Mouse (Mus musculus) hindbrain, postnatal 0 days (tissue): Measurements from ENCODE around the gene Man1a. TPM values are rescaled to one million over a fixed set of nuclear protein-coding genes. Genes with fewer than 3 reads are reported as not detected.

Experiments used
- ATAC-seq: fragments of 200-750 bp; cut with Nextera tagmentation; 2 replicates; pipeline ENCODE4 v1.8.0; 2017; ENCODE audit warnings: mild to moderate bottlenecking, moderate TSS enrichment, moderate library complexity
- DNase-seq: peaks from one replicate; pipeline ENCODE4 v3.0.0-alpha.2; 2015; ENCODE audit warnings: low spot score
- H3K27ac ChIP-seq: fragments of 300-500 bp; sonication (generic); 2 replicates; pipeline ENCODE4 v1.5.1; 2014; ENCODE audit warnings: mild to moderate bottlenecking
- H3K27me3 ChIP-seq: fragments of 300-500 bp; sonication (generic); 2 replicates; pipeline ENCODE4 v1.6.1; 2014; ENCODE audit warnings: low read length, mixed read lengths; ENCODE audit not compliant: insufficient read depth
- H3K36me3 ChIP-seq: fragments of 300-500 bp; sonication (generic); 2 replicates; pipeline ENCODE4 v1.6.1; 2014; ENCODE audit warnings: low read length, mixed read lengths; ENCODE audit not compliant: insufficient read depth
- H3K4me1 ChIP-seq: fragments of 300-500 bp; sonication (generic); 2 replicates; pipeline ENCODE4 v1.6.1; 2014; ENCODE audit warnings: antibody characterized with exemption, low read length, mixed read lengths; ENCODE audit not compliant: insufficient read depth
- H3K4me2 ChIP-seq: fragments of 300-500 bp; sonication (generic); 2 replicates; pipeline ENCODE4 v1.6.1; 2014; ENCODE audit warnings: low read depth, mild to moderate bottlenecking, low read length, moderate library complexity, mixed read lengths
- H3K4me3 ChIP-seq: fragments of 300-500 bp; sonication (generic); 2 replicates; pipeline ENCODE4 v1.5.1; 2014; ENCODE audit warnings: low read length
- H3K9ac ChIP-seq: fragments of 300-500 bp; sonication (generic); replicated peaks from 2 replicates; pipeline ENCODE4 v1.6.1; 2014; ENCODE audit warnings: mild to moderate bottlenecking, low read length, moderate library complexity, mixed read lengths
- H3K9me3 ChIP-seq: fragments of 300-500 bp; sonication (generic); 2 replicates; pipeline ENCODE4 v1.6.1; 2016; ENCODE audit warnings: low read length, mixed read lengths
- CTCF ChIP-seq: IDR thresholded peaks from 2 replicates; pipeline ENCODE4 v1.5.1; 2016; ENCODE audit warnings: antibody characterized with exemption, control low read depth, low read depth
- WGBS: fragments of 180-500 bp; shearing (Covaris S2); extraction: QIAGEN DNeasy Blood & Tissue Kit; methylation state at CpG from one replicate; pipeline ENCODE4 v1.1.7; 2014; 5-methylcytosine and 5-hydroxymethylcytosine counted together
- polyA plus RNA-seq: library from polyadenylated mRNA; unstranded; fragments of >200 nt; fragmentation: Nextera tagmentation; extraction: Ambion mirVana; gene quantifications from 2 replicates; pipeline ENCODE4 v1.2.1, GENCODE M21; 2015
- total RNA-seq: library from RNA; depleted of rRNA; stranded (reverse); fragments of >200 nt; gene quantifications from 2 replicates; pipeline ENCODE4 v1.2.3, GENCODE M21; 2014

Gene Man1a
- total and polyA plus RNA-seq, 2 experiments from 2014 or later: 4.3 to 15.1 TPM

DNA sequence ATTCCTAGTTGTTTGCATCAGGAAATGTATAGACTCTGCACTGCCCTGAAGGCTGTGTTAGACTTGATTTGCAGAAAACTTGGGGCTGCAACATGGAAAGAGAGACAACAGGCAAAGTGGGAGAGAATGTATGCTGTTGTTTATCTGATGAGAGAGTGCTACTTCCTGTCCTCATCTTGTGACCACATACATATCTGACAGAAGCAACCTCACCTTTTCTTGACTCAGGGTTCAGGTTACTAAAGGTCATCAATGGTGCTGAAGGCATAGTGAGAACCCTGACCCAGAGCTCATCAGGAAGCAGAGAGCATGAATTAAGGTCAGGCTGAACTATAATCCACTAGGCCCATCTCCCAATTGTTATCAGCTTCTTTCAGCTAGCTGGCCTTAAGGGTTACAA is 15.7 kb upstream of the Man1a start:
- no peaks in the 10 kb centered on the region for H3K4me1 ChIP-seq
- TF ChIP-seq CTCF: no peak
- ATAC-seq: no peak

DNA sequence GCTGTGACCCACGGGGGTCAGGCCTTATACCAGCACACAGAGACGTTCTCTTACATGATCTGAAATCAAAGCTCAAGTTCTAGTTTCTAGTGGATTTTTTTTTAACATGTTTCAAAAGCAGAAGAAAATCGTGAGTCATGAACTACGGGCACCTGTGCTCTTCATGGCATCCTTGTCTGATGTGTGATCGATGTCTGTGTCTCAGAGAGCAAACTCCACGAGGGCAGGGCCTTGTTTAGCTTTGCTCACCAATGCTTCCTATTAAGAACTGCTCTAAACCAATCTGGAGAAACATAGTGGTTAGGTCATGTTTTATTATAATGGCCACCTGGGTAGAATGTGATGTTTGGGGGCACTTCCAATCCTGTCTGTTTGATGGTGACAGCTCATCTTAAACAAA is 13.5 kb upstream of the Man1a start:
- Histone ChIP-seq H3K27ac (no peak overlapping the region), H3K4me2 (no peak overlapping the region), H3K9me3 (no peaks in the 10 kb centered on the region), H3K27me3 (no peaks in the 10 kb centered on the region), H3K4me1 (no peaks in the 10 kb centered on the region), H3K9ac (no peak overlapping the region), H3K4me3 (no peak overlapping the region), H3K36me3 (no peaks in the 10 kb centered on the region)
- no peak for ATAC-seq
- DNase-seq: no peak
- TF ChIP-seq CTCF: no peak
- WGBS: 89% methylated on average over 6 of the region's 6 CpGs

More for the DNA sequence above, 15.7 kb upstream of the Man1a start:
- Histone ChIP-seq H3K4me3 (no peak overlapping the region), H3K9me3 (no peaks in the 10 kb centered on the region), H3K9ac (no peak overlapping the region), H3K36me3 (no peaks in the 10 kb centered on the region), H3K4me2 (no peak overlapping the region), H3K27me3 (no peaks in the 10 kb centered on the region), H3K27ac (no peak overlapping the region)
- no peak for DNase-seq

DNA sequence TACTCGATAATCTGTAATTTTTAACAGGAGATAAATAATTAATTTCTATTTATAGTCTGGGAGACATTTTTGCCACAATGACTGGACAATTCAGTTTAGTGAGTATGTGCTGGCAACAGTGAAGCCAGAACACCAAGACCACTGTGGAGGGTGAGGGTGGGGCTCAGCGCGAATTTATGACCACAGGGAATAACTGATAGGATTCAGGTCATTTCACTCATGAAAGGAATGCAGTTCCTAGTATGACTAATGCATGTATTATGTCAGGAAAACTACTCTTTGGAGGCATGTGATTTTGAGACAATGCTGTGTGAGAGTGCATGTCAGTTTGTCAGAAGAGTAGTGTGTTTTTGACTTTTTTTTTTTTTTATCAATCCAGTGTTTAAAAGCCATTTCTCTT is 10.9 kb upstream of the Man1a start:
- H3K27ac ChIP-seq: no peak overlapping the region
- WGBS: 79% methylated on average over 3 of the region's 3 CpGs
- ATAC-seq: no peak

DNA sequence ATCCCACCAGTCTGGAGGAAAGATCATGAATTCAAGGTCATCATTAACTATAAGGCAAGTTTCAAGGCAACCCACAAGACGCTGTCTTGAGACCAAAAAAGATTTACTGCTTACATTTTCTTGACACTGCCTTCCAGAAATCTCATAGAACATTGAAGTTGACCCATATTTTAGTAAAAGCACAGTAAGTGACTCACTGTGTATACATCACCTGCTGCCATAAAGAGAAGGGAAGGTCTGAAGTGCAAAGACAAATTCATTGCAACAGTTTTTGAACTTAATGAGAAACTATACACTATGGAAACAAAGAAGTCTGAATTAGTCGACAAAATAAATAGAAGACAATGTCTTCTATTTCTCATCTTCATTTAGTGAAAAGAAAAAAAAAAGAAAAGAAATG is 8.7 kb upstream of the Man1a start:
- H3K27me3 ChIP-seq: no peaks in the 10 kb centered on the region
- H3K4me3 ChIP-seq: no peak overlapping the region
- H3K9ac ChIP-seq: no peak overlapping the region
- H3K4me2 ChIP-seq: no peak overlapping the region
- ATAC-seq (no peak), DNase-seq (no peak)
- no peaks in the 10 kb centered on the region for H3K36me3 ChIP-seq
- TF ChIP-seq CTCF: no peak
- H3K27ac ChIP-seq: no peak overlapping the region
- H3K9me3 ChIP-seq: no peaks in the 10 kb centered on the region
- no peaks in the 10 kb centered on the region for H3K4me1 ChIP-seq
- WGBS: 95% methylated on average over 2 of the region's 2 CpGs

More for the DNA sequence above, 10.9 kb upstream of the Man1a start:
- DNase-seq: no peak
- Histone ChIP-seq H3K36me3 (no peaks in the 10 kb centered on the region), H3K4me3 (no peak overlapping the region), H3K9ac (no peak overlapping the region), H3K4me1 (no peaks in the 10 kb centered on the region), H3K4me2 (no peak overlapping the region), H3K9me3 (no peaks in the 10 kb centered on the region), H3K27me3 (no peaks in the 10 kb centered on the region)
- TF ChIP-seq CTCF: no peak

DNA sequence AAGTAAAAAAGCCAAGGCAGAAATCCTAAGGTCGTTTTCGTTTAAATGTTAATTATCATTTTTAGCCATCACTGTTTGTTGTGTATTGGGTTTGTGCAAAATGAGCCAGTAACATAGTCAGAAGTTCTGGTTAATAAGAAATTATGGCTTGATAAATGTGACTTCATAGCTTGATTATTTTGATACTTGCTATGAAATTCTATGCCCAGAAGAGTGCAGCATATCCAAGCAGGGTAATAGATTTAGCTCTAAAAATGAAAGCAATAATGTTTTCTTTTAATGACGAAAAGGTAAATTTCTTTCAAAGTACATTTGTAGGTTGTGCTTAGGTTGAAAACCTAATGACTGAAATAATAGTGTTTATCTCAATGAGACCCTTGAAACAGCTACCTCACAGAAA is 596 bp upstream of the Man1a start:
- Histone ChIP-seq H3K36me3 (no peaks in the 10 kb centered on the region), H3K9ac (no peak overlapping the region), H3K4me1 (no peaks in the 10 kb centered on the region), H3K4me2 (no peak overlapping the region), H3K4me3 (no peak overlapping the region), H3K27me3 (no peaks in the 10 kb centered on the region), H3K27ac (no peak overlapping the region), H3K9me3 (no peaks in the 10 kb centered on the region)
- peak; percentile 32 for DNase-seq
- peak; percentile 50 for TF ChIP-seq CTCF
- 54% methylated on average over 3 of the region's 3 CpGs for WGBS
- no peak for ATAC-seq

DNA sequence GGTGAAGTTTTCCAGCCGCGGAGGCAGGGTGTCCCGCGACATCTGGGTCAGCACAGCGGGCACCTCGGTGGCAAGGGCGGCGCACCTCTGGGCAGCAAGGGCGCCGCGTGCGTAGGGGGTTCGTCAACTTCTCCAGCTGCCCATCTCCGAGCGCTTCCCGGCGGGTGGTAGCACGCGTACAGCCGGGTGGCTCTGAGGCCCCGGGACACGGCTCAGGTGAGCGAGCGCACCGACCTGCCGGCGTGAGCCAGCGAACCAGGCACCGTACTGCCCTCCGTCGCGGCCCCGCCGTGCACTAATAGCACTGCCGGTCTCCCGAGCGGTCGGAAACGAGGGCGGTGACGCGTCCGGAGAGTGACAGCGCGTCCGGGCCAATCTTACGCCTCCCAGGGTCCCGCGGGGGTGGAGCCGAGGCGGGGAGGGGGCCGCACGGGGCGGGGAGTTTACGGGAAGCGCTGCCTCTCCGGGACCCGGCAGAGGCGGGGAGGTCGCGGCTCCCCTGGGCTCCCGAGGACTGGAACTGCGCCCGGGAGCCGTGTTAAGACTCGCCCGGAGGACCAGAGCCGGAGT is 883 bp downstream of the Man1a start:
- H3K4me3 ChIP-seq: peak overlapping the region; percentile 80
- no peaks in the 10 kb centered on the region for H3K36me3 ChIP-seq
- H3K4me2 ChIP-seq: peak overlapping the region; percentile 99
- no peaks in the 10 kb centered on the region for H3K4me1 ChIP-seq
- DNase-seq (peak; percentile 91), ATAC-seq (peak; percentile 97)
- peak overlapping the region; percentile 36; the same call in 1 of the 2 replicates for H3K27ac ChIP-seq
- no peaks in the 10 kb centered on the region for H3K27me3 ChIP-seq
- peak overlapping the region; percentile 62 for H3K9ac ChIP-seq
- 0% methylated on average over 62 of the region's 68 CpGs for WGBS
- H3K9me3 ChIP-seq: no peaks in the 10 kb centered on the region
- no peak for TF ChIP-seq CTCF

DNA sequence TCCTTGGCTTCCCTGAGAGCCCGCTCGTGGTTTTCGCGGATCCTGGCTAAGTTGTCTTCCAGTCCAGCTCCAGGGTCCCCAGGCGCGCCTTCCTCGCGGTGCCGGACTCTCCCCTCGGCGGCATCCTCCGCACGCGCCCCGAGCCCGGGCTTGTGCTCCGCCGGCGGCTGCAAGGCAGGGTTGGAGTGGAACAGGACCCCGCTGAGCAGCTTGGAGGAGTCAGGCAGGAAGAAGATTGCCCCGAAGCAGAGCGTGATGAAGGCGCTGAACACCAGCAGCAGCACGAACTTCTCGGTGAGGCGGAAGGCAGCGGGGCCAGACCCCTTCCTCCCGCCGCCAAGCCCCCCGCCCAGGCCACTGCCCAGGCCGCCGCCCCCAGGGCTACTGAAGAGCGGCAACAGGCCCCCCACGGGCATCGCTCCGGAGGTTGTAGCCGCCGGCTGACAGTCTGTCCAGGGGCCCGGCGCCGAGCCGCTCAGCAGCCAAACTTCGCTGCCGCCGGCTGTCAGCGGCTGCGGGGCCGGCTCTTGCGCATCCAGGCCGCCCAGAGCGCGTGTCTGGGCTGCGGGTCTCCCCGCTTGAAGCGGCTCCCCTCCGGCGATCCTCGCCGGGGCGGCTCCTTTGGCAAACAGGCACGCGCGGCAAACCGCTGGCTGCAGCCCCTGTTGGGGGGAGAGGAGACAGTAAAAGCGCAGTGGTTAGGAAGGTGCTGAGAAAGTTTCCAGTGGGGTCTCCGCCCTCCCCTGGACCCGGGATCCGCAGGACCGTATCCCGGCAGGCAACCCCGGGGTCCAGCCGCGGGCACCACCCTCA is 1.6 kb downstream of the Man1a start:
- peak overlapping the region; percentile 36; the same call in 1 of the 2 replicates for H3K27ac ChIP-seq
- ATAC-seq (peak; percentile 52), DNase-seq (peak; percentile 50)
- peak overlapping the region; percentile 62 for H3K9ac ChIP-seq
- no peaks in the 10 kb centered on the region for H3K27me3 ChIP-seq
- H3K36me3 ChIP-seq: no peaks in the 10 kb centered on the region
- peak overlapping the region; percentile 80 for H3K4me3 ChIP-seq
- 2% methylated on average over 65 of the region's 73 CpGs for WGBS
- H3K4me1 ChIP-seq: no peaks in the 10 kb centered on the region
- peak overlapping the region; percentile 99 for H3K4me2 ChIP-seq
- no peak for TF ChIP-seq CTCF
- H3K9me3 ChIP-seq: no peaks in the 10 kb centered on the region
